Mouse (Mus musculus) skeletal muscle tissue, adult 2 months (tissue): ENCODE data around the gene Hist1h3e.
"Not testable (repeated sequence)": the region's sequence is repeated elsewhere in the genome, so short reads cannot be mapped to it uniquely, and the experiment has no call there.

Source experiments
- DNase-seq: peaks from one replicate; pipeline ENCODE4 v3.0.0-alpha.2; 2012; ENCODE audit warnings: low read depth, low spot score

Gene Hist1h3e

GRCm38 (mm10) chr13:23583387-23584068 lies 21.4 kb upstream of the Hist1h3e start:
- DNase-seq = no peak

- DNase-seq = no peak
Measured at GRCm38 (mm10) chr13:23582219-23583056, 20.3 kb upstream of the Hist1h3e start.

DNA sequence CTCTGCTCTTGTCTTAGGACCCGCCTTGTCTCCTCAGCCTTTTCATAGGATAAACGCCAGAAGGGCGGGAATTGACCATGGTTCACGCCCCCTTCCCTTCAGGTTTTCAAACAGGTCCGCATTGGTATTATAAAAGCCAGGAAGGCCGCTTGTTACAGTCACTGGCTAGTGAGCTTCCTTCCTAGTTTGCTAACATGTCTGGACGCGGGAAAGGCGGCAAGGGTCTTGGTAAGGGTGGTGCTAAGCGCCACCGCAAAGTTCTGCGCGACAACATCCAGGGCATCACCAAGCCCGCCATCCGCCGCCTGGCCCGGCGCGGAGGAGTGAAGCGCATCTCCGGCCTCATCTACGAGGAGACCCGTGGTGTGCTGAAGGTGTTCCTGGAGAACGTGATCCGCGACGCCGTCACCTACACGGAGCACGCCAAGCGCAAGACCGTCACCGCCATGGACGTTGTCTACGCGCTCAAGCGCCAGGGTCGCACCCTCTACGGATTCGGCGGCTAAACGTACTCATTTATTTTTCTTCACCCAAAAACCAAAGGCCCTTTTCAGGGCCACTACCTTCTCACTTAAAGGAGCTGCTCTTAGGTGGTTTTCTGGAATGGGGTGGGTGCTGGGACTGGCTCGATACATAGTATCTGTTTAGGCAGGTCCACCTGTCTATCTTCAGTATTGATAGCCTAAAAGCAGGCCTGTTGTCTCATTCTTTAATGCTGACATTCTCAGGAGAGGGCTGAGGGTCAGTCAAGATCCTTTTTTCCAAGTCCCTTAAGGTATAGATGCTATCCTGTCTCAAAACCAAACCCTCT lies 19.4 kb upstream of the Hist1h3e start, which contains the start of gene Hist1h4d:
Gene Hist1h4d (plus strand): TSS at position 191 of the 811 bp plus-strand sequence.
- peak; percentile 96 for DNase-seq

GRCm38 (mm10) chr13:23577835-23578234 lies 15.7 kb upstream of the Hist1h3e start:
- no peak for DNase-seq

- no peak for DNase-seq
Measured at GRCm38 (mm10) chr13:23576906-23577639, 14.9 kb upstream of the Hist1h3e start.

- no peak for DNase-seq
Measured at GRCm38 (mm10) chr13:23576351-23576881, 14.2 kb upstream of the Hist1h3e start.

DNA sequence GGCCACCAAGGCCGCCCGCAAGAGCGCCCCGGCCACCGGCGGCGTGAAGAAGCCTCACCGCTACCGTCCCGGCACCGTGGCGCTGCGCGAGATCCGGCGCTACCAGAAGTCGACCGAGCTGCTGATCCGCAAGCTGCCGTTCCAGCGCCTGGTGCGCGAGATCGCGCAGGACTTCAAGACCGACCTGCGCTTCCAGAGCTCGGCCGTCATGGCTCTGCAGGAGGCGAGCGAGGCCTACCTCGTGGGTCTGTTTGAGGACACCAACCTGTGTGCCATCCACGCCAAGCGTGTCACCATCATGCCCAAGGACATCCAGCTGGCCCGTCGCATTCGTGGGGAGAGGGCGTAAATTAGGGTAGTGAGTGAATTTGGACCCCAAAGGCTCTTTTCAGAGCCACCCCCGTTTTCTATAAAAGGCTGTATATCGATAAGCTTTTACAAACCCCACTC lies 13.7 kb upstream of the Hist1h3e start:
- not testable (repeated sequence) for DNase-seq

GRCm38 (mm10) chr13:23575271-23575851 lies 13.2 kb upstream of the Hist1h3e start, which contains the start of gene Hist1h3d:
Gene Hist1h3d (plus strand): TSS chr13:23575763.
- peak; percentile 71 for DNase-seq

DNA sequence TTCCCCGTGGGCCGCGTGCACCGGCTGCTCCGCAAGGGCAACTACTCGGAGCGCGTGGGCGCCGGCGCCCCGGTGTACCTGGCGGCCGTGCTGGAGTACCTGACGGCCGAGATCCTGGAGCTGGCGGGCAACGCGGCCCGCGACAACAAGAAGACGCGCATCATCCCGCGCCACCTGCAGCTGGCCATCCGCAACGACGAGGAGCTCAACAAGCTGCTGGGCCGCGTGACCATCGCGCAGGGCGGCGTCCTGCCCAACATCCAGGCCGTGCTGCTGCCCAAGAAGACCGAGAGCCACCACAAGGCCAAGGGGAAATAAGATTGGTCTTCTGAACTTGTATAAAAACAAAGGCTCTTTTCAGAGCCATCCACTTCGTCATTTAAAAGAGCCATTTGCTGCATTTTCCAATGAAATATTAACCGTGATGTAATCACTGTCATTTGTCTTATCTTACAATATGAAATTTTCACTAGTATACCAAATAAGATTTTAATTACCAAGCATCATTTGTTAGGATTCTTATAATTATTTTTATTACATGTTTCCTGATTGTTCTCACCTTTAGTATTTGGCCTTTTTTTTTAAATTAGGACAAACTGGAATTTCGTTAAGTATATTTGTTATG lies 12.5 kb upstream of the Hist1h3e start:
- DNase-seq = not testable (repeated sequence)

DNA sequence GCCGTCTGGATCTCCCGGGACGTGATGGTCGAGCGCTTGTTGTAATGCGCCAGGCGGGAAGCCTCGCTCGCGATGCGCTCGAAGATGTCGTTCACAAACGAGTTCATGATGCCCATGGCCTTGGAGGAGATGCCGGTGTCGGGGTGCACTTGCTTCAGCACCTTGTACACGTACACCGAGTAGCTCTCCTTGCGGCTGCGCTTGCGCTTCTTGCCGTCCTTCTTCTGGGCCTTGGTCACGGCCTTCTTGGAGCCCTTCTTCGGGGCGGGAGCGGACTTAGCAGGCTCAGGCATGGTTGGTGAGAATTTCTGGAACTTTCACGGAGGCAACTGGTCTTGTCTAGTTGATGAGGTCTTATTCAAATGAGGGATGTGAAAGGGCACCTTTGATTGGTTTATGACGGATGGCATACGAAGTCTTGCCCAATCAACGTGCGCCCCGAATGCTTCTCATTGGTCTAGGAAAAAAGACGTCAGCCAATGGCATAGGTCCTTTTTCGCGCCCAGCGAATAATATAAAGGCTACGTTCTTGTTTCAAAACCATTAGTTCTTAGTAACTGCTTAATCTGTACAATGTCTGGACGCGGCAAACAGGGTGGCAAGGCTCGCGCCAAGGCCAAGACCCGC lies 11.8 kb upstream of the Hist1h3e start, which contains the start of the genes Hist1h2bf and Hist1h2ad:
Gene Hist1h2bf (minus strand): TSS at position 299 of the 627 bp plus-strand sequence.
Gene Hist1h2ad (plus strand): TSS at position 484 of the 627 bp plus-strand sequence.
- peak; percentile 91 for DNase-seq

GRCm38 (mm10) chr13:23573034-23573897 lies 11.1 kb upstream of the Hist1h3e start:
- DNase-seq = not testable (repeated sequence)

- DNase-seq = no peak
Measured at GRCm38 (mm10) chr13:23572218-23573033, 10.3 kb upstream of the Hist1h3e start.

DNA sequence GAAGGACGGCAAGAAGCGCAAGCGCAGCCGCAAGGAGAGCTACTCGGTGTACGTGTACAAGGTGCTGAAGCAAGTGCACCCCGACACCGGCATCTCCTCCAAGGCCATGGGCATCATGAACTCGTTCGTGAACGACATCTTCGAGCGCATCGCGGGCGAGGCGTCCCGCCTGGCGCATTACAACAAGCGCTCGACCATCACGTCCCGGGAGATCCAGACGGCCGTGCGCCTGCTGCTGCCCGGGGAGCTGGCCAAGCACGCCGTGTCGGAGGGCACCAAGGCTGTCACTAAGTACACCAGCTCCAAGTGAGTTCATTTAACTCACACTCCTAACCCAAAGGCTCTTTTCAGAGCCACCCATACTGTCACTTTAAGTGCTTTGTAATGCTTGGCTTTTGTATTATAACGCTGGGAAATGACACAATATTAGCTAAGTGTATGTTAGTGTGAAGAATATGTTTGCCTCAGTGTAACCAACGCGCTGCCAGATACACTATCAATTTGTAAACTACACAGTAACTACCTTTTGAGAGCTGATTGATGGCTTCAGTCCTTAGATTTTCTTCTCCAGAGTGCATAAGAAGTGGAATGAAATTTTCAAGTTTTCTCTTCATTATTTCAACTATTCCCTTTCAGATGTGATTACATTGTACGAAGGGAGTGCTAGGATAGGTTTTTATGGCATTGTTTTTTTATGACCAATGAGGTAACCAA lies 9.5 kb upstream of the Hist1h3e start:
- not testable (repeated sequence) for DNase-seq

GRCm38 (mm10) chr13:23571022-23571503 lies 8.9 kb upstream of the Hist1h3e start, which contains the start of the genes Hist1h2ae and Hist1h2bg:
Gene Hist1h2ae (minus strand): TSS chr13:23571220.
Gene Hist1h2bg (plus strand): TSS chr13:23571396.
- DNase-seq = peak; percentile 92

DNA sequence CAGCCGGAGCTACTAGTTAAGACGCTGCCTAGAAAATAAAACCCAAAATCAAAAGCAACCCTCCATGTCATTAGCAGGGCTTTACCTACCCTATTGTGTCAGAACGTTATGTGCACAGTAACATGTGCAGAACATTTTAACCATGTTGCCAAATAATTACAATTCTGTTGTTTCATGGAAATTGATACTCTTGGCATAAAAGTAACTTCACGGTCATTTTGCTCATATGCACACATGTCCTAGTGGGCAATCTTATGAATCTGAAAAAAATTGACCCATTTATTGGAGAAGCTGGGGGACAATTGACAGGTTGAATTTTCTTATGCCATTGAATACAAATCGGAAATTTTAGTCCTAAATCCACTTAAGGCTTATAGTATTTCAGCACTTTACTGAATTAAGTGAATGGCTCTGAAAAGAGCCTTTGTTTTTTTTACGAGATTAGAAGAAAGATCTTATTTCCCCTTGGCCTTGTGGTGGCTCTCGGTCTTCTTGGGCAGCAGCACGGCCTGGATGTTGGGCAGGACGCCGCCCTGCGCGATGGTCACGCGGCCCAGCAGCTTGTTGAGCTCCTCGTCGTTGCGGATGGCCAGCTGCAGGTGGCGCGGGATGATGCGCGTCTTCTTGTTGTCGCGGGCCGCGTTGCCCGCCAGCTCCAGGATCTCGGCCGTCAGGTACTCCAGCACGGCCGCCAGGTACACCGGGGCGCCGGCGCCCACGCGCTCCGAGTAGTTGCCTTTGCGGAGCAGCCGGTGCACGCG lies 8.3 kb upstream of the Hist1h3e start:
- not testable (repeated sequence) for DNase-seq

DNA sequence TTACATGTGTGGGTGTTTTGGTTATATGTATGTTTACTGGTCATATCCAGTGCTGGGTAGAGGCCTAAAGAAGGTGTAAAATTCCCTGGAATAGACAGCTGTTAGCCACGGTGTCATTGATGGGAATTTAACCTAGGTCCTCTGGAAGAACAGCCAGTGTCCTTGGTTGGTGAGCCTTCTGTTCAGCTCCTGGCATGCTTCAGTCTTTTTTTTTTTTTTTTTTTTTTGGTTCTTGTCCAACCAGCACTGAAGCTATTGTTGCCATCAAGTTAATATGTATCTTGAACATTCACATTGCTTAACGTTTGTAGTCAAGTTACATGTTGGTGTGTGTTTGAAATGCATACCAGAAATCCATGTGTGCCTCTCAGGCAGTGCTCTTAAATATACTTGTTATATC lies 2.3 kb upstream of the Hist1h3e start:
- DNase-seq = no peak
